Mouse (Mus musculus) neural tube, embryonic 11.5 days (tissue): ENCODE data around the gene Fxyd7. TPM values are rescaled to one million over a fixed set of nuclear protein-coding genes. Genes with fewer than 3 reads are reported as not detected.

ENCODE experiments used
- ATAC-seq: fragments of 200-750 bp; cut with Nextera tagmentation; 2 replicates; pipeline ENCODE4 v1.8.0; 2017; ENCODE audit warnings: moderate number of reproducible peaks, mild to moderate bottlenecking, moderate TSS enrichment, moderate library complexity; ENCODE audit not compliant: insufficient read depth, low FRiP score, low TSS enrichment
- DNase-seq: peaks from one replicate; pipeline ENCODE4 v3.0.0-alpha.2; 2015; ENCODE audit warnings: low spot score
- H3K27ac ChIP-seq: fragments of 300-500 bp; sonication (generic); 2 replicates; pipeline ENCODE4 v1.5.1; 2014; ENCODE audit warnings: low read depth, mild to moderate bottlenecking, low read length
- H3K27me3 ChIP-seq: fragments of 300-500 bp; sonication (generic); 2 replicates; pipeline ENCODE4 v1.6.1; 2014; ENCODE audit warnings: mild to moderate bottlenecking, low read length, mixed read lengths; ENCODE audit not compliant: control insufficient read depth, insufficient read depth
- H3K36me3 ChIP-seq: fragments of 300-500 bp; sonication (generic); 2 replicates; pipeline ENCODE4 v1.6.1; 2014; ENCODE audit warnings: mild to moderate bottlenecking, low read length, moderate library complexity, mixed read lengths; ENCODE audit not compliant: control insufficient read depth, insufficient read depth
- H3K4me1 ChIP-seq: fragments of 300-500 bp; sonication (generic); 2 replicates; pipeline ENCODE4 v1.6.1; 2014; ENCODE audit warnings: low read length, mixed read lengths; ENCODE audit not compliant: control insufficient read depth, insufficient read depth
- H3K4me2 ChIP-seq: fragments of 300-500 bp; sonication (generic); 2 replicates; pipeline ENCODE4 v1.6.1; 2014; ENCODE audit warnings: low read depth, mild to moderate bottlenecking, moderate library complexity
- H3K4me3 ChIP-seq: fragments of 300-500 bp; sonication (generic); 2 replicates; pipeline ENCODE4 v1.5.1; 2014; ENCODE audit warnings: low read depth, low read length
- H3K9ac ChIP-seq: fragments of 300-500 bp; sonication (generic); 2 replicates; pipeline ENCODE4 v1.6.1; 2014; ENCODE audit warnings: mild to moderate bottlenecking, low read length
- H3K9me3 ChIP-seq: fragments of 300-500 bp; sonication (generic); 2 replicates; pipeline ENCODE4 v1.6.1; 2016; ENCODE audit warnings: low read length; ENCODE audit not compliant: control insufficient read depth
- WGBS: fragments of 180-500 bp; shearing (Covaris S2); extraction: QIAGEN DNeasy Blood & Tissue Kit; methylation state at CpG from one replicate; pipeline ENCODE4 v1.1.7; 2014; 5-methylcytosine and 5-hydroxymethylcytosine counted together
- polyA plus RNA-seq: library from polyadenylated mRNA; unstranded; fragments of >200 nt; fragmentation: Nextera tagmentation; extraction: Ambion mirVana; gene quantifications from 2 replicates; pipeline ENCODE4 v1.2.1, GENCODE M21; 2014

The Fxyd7 gene
- polyA plus RNA-seq, 1 experiment from 2014 or later, result 36.5 TPM

- no peaks in the 10 kb centered on the region for H3K4me1 ChIP-seq
- no peak overlapping the region for H3K4me2 ChIP-seq
- WGBS, result 90% methylated on average over 4 of the region's 4 CpGs
- no peak overlapping the region for H3K4me3 ChIP-seq
- H3K9ac ChIP-seq, result no peak overlapping the region
- no peak for DNase-seq
- no peaks in the 10 kb centered on the region for H3K36me3 ChIP-seq
- H3K27me3 ChIP-seq, result peaks cover 21% of the 10 kb centered on the region
- no peak for ATAC-seq
- H3K9me3 ChIP-seq, result no peaks in the 10 kb centered on the region
- H3K27ac ChIP-seq, result no peak overlapping the region
Measured at GRCm38 (mm10) chr7:31039011-31039410, 12.3 kb downstream of the Fxyd7 start.

DNA sequence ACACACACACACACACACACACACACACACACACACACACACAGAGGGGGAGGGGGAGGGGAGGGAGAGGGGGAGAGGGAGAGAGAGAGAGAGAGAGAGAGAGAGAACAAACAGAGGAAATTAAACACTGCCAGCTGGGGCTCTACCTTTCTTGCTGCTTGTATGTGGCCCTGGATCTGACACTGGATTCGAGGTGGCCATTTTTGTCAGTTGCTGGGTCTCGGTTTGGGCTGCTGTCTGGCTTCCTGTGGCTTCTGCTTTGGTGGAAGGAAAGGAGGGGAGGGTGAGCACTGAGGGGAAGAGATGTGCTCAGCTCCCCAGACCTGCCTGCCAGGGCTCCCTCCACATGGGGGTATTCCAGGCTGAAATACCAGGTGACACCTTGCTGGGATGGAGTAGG lies 13.6 kb downstream of the Fxyd7 start:
- ATAC-seq (no peak), DNase-seq (no peak)
- H3K9me3 ChIP-seq, result no peaks in the 10 kb centered on the region
- H3K4me1 ChIP-seq, result no peaks in the 10 kb centered on the region
- H3K27ac ChIP-seq, result no peak overlapping the region
- no peak overlapping the region for H3K9ac ChIP-seq
- H3K27me3 ChIP-seq, result peaks cover 18% of the 10 kb centered on the region
- no peak overlapping the region for H3K4me2 ChIP-seq
- H3K36me3 ChIP-seq, result no peaks in the 10 kb centered on the region
- no peak overlapping the region for H3K4me3 ChIP-seq
- 74% methylated on average over 2 of the region's 2 CpGs for WGBS

- Histone ChIP-seq H3K4me1 (no peaks in the 10 kb centered on the region), H3K27ac (no peak overlapping the region), H3K36me3 (no peaks in the 10 kb centered on the region), H3K9ac (no peak overlapping the region), H3K4me3 (no peak overlapping the region), H3K9me3 (no peaks in the 10 kb centered on the region), H3K4me2 (no peak overlapping the region), H3K27me3 (peaks cover 12% of the 10 kb centered on the region)
- DNase-seq (no peak), ATAC-seq (no peak)
- WGBS, result 86% methylated on average over 7 of the region's 7 CpGs
Measured at GRCm38 (mm10) chr7:31036917-31037316, 14.3 kb downstream of the Fxyd7 start.

GRCm38 (mm10) chr7:31035291-31035690 lies 16.0 kb downstream of the Fxyd7 start:
- H3K9me3 ChIP-seq, result no peaks in the 10 kb centered on the region
- no peak overlapping the region for H3K27ac ChIP-seq
- H3K4me1 ChIP-seq, result no peaks in the 10 kb centered on the region
- ATAC-seq, result no peak
- no peaks in the 10 kb centered on the region for H3K27me3 ChIP-seq
- WGBS, result 87% methylated on average over 11 of the region's 11 CpGs
- no peak for DNase-seq
- no peak overlapping the region for H3K4me2 ChIP-seq
- H3K4me3 ChIP-seq, result no peak overlapping the region
- H3K36me3 ChIP-seq, result no peaks in the 10 kb centered on the region
- H3K9ac ChIP-seq, result no peak overlapping the region

- no peak overlapping the region for H3K9ac ChIP-seq
- no peak overlapping the region for H3K4me3 ChIP-seq
- H3K27ac ChIP-seq, result no peak overlapping the region
- H3K4me2 ChIP-seq, result no peak overlapping the region
- no peaks in the 10 kb centered on the region for H3K36me3 ChIP-seq
- DNase-seq, result no peak
- WGBS, result 66% methylated on average over 11 of the region's 11 CpGs
- H3K27me3 ChIP-seq, result no peaks in the 10 kb centered on the region
- H3K4me1 ChIP-seq, result no peaks in the 10 kb centered on the region
- no peak for ATAC-seq
- H3K9me3 ChIP-seq, result no peaks in the 10 kb centered on the region
Measured at GRCm38 (mm10) chr7:31034789-31035188, 16.5 kb downstream of the Fxyd7 start.

GRCm38 (mm10) chr7:31033409-31034165 lies 17.7 kb downstream of the Fxyd7 start:
- Histone ChIP-seq H3K4me1 (no peaks in the 10 kb centered on the region), H3K27ac (no peak overlapping the region), H3K4me3 (no peak overlapping the region), H3K27me3 (no peaks in the 10 kb centered on the region), H3K4me2 (no peak overlapping the region), H3K9ac (no peak overlapping the region), H3K9me3 (no peaks in the 10 kb centered on the region), H3K36me3 (no peaks in the 10 kb centered on the region)
- DNase-seq, result no peak
- 67% methylated on average over 9 of the region's 9 CpGs for WGBS
- ATAC-seq, result no peak

DNA sequence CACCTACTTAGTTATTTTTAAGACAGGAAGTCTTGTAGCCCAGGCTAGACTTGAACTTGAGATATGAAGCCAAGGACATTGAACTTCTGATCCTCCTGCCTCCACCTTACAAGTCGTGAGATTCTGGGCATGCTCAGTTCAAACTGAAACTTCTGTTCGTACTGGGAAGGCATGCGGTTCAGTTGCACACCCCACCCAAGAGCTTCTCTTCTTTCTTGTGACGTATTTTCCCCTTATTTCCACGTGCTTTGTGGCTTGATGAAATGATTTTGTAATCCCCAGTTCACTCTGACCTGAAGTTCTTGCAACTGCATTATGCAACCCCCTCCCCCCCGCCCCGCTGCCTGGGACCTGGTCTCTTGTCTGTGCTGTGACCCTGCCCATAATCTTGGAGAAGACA lies 19.5 kb downstream of the Fxyd7 start:
- no peaks in the 10 kb centered on the region for H3K9me3 ChIP-seq
- no peak overlapping the region for H3K4me2 ChIP-seq
- no peaks in the 10 kb centered on the region for H3K36me3 ChIP-seq
- no peak overlapping the region for H3K27ac ChIP-seq
- ATAC-seq (no peak), DNase-seq (no peak)
- 78% methylated on average over 7 of the region's 7 CpGs for WGBS
- no peak overlapping the region for H3K4me3 ChIP-seq
- no peaks in the 10 kb centered on the region for H3K4me1 ChIP-seq
- H3K9ac ChIP-seq, result no peak overlapping the region
- no peaks in the 10 kb centered on the region for H3K27me3 ChIP-seq

- Histone ChIP-seq H3K27me3 (no peaks in the 10 kb centered on the region), H3K9me3 (no peaks in the 10 kb centered on the region), H3K4me3 (no peak overlapping the region), H3K9ac (no peak overlapping the region), H3K4me1 (no peaks in the 10 kb centered on the region), H3K4me2 (no peak overlapping the region), H3K36me3 (no peaks in the 10 kb centered on the region), H3K27ac (no peak overlapping the region)
- ATAC-seq, result no peak
- no peak for DNase-seq
- WGBS, result 64% methylated on average over 2 of the region's 2 CpGs
Measured at GRCm38 (mm10) chr7:31030717-31031116, 20.6 kb downstream of the Fxyd7 start.

DNA sequence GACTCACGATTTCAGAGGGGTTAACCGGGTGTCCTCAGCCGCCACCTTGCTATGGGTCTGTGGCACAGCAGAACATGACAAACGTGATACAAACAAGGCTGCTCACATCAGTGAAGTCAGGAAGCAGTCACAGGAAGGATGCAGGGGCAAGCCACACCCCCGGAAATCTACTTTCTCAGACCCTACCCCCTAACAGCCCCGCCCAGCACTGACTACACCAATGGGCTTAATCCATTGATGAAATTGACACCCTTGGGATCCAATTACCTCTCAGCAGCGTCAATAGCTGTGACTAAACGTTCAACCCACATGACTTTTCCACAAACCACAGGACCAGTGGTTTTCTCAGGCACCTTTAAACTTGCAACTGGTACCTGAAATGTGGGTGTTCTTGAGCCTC lies 22.7 kb downstream of the Fxyd7 start:
- no peaks in the 10 kb centered on the region for H3K36me3 ChIP-seq
- no peak for DNase-seq
- no peaks in the 10 kb centered on the region for H3K27me3 ChIP-seq
- ATAC-seq, result no peak
- no peak overlapping the region for H3K4me3 ChIP-seq
- no peak overlapping the region for H3K27ac ChIP-seq
- H3K4me2 ChIP-seq, result no peak overlapping the region
- WGBS, result 79% methylated on average over 8 of the region's 8 CpGs
- no peak overlapping the region for H3K9ac ChIP-seq
- no peaks in the 10 kb centered on the region for H3K9me3 ChIP-seq
- no peaks in the 10 kb centered on the region for H3K4me1 ChIP-seq
